Mouse (Mus musculus) heart, adult 2 months (tissue): ENCODE data around the gene Ppil6.

Experiments
- CTCF ChIP-seq: fragments of 200-600 bp; IDR thresholded peaks from 2 replicates; pipeline ENCODE4 v1.8.1; 2022; ENCODE audit warnings: antibody characterized with exemption, mild to moderate bottlenecking, moderate library complexity
- POLR2A ChIP-seq: fragments of 200-500 bp; IDR thresholded peaks from 2 replicates; pipeline ENCODE4 v1.6.1; 2011; ENCODE audit warnings: mild to moderate bottlenecking, low read depth, low read length, control low read depth; ENCODE audit not compliant: insufficient read depth

GRCm38 (mm10) chr10:41523386-41523785 is 33.1 kb downstream of the Ppil6 start:
- TF ChIP-seq CTCF = no peak
- TF ChIP-seq POLR2A = no peak
